Mouse (Mus musculus): ENCODE data around the gene Hnrnpll. TPM values are rescaled to one million over a fixed set of nuclear protein-coding genes. Genes with fewer than 3 reads are reported as not detected.

Hnrnpll gene
- 44.0 and 52.0 TPM in 2 replicates for polyA plus RNA-seq (2012; rRNA removed)

DNA sequence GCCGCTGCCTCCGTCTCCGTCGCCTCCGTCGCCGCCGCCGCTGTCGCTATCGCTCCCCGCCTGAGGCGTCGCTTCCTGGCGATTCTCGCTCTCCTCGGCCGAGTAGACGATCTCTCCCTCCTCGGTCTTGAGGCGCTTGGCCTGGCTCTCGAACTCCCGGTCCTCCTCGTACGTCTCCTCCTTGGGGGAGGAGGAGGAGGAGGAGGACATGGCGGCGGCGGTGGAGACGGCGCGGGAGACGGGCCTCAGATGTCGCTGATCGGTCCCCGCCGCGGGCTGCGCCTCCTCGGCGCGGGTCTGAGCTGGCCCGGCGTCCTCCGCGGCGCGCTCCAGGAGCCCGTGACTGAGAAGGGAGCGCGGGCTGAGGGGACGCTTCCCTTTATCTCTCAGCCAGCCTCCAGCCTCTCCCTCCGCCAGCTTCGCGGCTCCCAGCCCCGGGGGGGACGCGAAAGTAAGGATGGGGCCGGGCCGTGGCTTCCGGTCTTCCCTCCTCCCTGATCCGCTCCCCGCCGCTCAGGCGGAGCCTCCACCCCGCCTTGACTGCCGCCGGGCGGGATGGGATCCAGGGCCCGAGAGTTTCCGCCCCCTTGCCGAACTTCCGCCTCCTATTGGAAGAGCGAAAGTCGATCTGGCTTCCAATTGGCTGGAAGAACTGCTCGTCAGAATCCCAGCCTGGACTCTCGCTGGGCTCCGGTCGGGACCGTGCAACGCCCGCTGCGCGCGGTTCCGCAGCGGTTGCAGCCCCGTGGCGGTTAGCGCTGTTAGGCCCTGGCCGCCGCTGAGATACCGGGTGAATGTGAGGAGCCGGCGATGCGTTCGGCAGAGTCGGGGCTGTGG is at the start of gene Hnrnpll:
Gene Hnrnpll, minus strand, starts transcription at position 552 of the 837 bp plus-strand sequence.
- peak within 1 kb of the TSS; percentile 98 for H3K4me3 ChIP-seq (ENCODE audit: control insufficient read depth, low read depth, low read length)
- peaks cover 6% of the 10 kb centered on the region for H3K4me1 ChIP-seq (ENCODE audit: control insufficient read depth, insufficient read depth, low read length)
- H3K36me3 ChIP-seq (ENCODE audit: control insufficient read depth, insufficient read depth, low read length), result no peaks in the 10 kb centered on the region; the same call in 1 of the 2 replicates
- no peaks in the 10 kb centered on the region for H3K27me3 ChIP-seq (ENCODE audit: control insufficient read depth, insufficient read depth, low read length)
- TF ChIP-seq POLR2A (IDR thresholded peaks at IDR 0.05; ENCODE audit: control insufficient read depth, low read depth, low read length) (peak; percentile 85), CTCF (IDR thresholded peaks at IDR 0.05; ENCODE audit: control insufficient read depth, insufficient read depth, insufficient replicate concordance, low read depth, low read length) (no peak)
- peak within 1 kb of the TSS; percentile 100 for H3K27ac ChIP-seq (ENCODE audit: control insufficient read depth, insufficient read depth, low read depth, low read length)

DNA sequence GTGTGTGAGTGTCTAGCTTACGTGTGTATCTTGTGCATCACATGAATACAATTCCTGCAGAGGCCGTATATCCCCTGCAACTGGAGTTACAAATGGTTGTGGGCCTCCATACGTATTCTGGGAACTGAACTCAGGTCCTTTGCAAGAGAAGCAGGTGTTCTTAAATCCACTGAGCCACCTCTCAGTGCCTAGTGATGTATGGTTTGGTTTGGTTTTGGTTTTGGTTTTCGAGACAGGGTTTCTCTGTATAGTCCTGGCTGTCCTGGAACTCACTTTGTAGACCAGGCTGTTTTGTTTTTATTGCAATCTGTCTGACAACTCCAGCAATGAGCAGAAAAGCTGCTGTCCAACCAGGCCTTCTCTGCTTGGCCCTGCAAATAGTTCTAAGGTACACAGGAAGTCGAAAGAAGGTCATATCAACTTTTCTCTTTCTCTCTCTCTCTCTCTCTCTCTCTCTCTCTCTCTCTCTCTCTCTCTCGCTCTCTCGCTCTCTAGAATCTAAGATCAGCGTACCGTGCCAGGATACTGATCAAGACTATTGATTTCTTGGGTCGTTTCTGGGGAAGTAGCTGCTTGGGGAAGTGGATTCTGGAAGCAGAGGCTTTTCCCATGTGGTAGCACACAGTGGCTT is 43.3 kb upstream of the Hnrnpll start:
- no peaks in the 10 kb centered on the region for H3K36me3 ChIP-seq (ENCODE audit: control insufficient read depth, insufficient read depth, low read length)
- no peak overlapping the region for H3K27ac ChIP-seq (ENCODE audit: control insufficient read depth, insufficient read depth, low read depth, low read length)
- H3K4me1 ChIP-seq (ENCODE audit: control insufficient read depth, insufficient read depth, low read length), result no peaks in the 10 kb centered on the region
- H3K27me3 ChIP-seq (ENCODE audit: control insufficient read depth, insufficient read depth, low read length), result no peaks in the 10 kb centered on the region
- TF ChIP-seq POLR2A (IDR thresholded peaks at IDR 0.05; ENCODE audit: control insufficient read depth, low read depth, low read length) (no peak), CTCF (IDR thresholded peaks at IDR 0.05; ENCODE audit: control insufficient read depth, insufficient read depth, insufficient replicate concordance, low read depth, low read length) (no peak)
- no peak overlapping the region for H3K4me3 ChIP-seq (ENCODE audit: control insufficient read depth, low read depth, low read length)

DNA sequence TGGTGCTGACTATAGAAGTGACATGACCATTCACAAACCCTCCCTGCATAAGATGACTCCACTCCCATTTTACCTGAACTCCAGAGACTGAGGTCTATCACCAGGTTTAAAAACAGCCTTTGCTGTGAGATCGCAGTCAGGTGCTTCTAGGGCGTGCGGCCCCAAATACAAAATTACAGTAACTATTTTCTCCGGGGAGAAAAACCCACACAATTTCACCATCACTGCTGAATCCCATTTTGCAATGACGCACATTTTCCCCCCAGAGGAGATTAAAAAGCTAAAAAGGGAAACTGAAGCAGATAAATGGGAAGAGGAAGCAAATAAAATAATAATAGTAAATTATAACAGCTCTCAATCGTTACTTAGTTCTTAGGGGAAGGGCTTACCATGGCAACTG is 37.7 kb upstream of the Hnrnpll start:
- no peak overlapping the region for H3K4me3 ChIP-seq (ENCODE audit: control insufficient read depth, low read depth, low read length)
- peaks cover 15% of the 10 kb centered on the region for H3K4me1 ChIP-seq (ENCODE audit: control insufficient read depth, insufficient read depth, low read length)
- H3K27ac ChIP-seq (ENCODE audit: control insufficient read depth, insufficient read depth, low read depth, low read length), result no peak overlapping the region
- TF ChIP-seq POLR2A (IDR thresholded peaks at IDR 0.05; ENCODE audit: control insufficient read depth, low read depth, low read length), result no peak
- TF ChIP-seq CTCF (IDR thresholded peaks at IDR 0.05; ENCODE audit: control insufficient read depth, insufficient read depth, insufficient replicate concordance, low read depth, low read length), result no peak
- H3K27me3 ChIP-seq (ENCODE audit: control insufficient read depth, insufficient read depth, low read length), result no peaks in the 10 kb centered on the region
- no peaks in the 10 kb centered on the region for H3K36me3 ChIP-seq (ENCODE audit: control insufficient read depth, insufficient read depth, low read length)

DNA sequence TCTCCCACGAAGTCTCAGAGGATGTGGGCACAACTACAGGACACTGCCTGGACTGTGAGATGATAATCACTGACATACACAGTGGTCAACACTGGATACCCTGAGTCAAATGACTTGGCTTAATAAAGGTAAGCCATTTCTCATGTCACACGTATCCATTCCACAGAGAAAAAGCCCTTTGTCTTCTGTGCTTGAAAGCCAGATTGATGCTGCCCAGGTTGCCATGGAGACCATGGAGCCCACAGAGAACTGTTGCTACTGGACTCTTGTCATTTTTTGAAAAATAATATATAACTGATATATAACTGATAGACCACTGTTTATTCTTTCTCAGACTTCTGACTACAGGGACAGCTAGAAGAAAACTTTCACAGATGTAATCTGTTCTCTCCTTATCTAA is 35.1 kb upstream of the Hnrnpll start:
- peak overlapping the region; percentile 75 for H3K27ac ChIP-seq (ENCODE audit: control insufficient read depth, insufficient read depth, low read depth, low read length)
- H3K27me3 ChIP-seq (ENCODE audit: control insufficient read depth, insufficient read depth, low read length), result no peaks in the 10 kb centered on the region
- no peaks in the 10 kb centered on the region for H3K36me3 ChIP-seq (ENCODE audit: control insufficient read depth, insufficient read depth, low read length)
- H3K4me1 ChIP-seq (ENCODE audit: control insufficient read depth, insufficient read depth, low read length), result peaks cover 15% of the 10 kb centered on the region
- TF ChIP-seq POLR2A (IDR thresholded peaks at IDR 0.05; ENCODE audit: control insufficient read depth, low read depth, low read length), result no peak
- TF ChIP-seq CTCF (IDR thresholded peaks at IDR 0.05; ENCODE audit: control insufficient read depth, insufficient read depth, insufficient replicate concordance, low read depth, low read length), result no peak
- H3K4me3 ChIP-seq (ENCODE audit: control insufficient read depth, low read depth, low read length), result peak overlapping the region; percentile 72; the same call in 1 of the 2 replicates

DNA sequence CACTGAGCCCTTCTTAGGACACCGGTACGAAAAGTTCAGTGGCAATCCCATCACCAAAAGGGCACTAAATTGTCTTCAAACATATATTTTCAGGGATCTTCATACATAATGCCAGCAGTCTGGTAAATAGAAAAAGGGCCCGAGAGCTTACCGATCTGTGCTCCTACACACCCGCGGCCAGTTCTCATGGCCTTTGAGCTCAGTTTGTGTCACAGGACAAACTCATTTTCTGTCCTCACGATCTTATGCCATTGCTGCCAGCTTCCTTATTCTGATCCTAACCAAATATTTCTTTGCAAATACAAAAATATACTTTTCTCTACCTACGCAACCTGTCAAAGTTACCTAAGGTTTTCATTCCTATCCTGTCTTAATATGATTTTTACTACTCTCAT is 34.6 kb upstream of the Hnrnpll start:
- H3K4me1 ChIP-seq (ENCODE audit: control insufficient read depth, insufficient read depth, low read length), result peaks cover 15% of the 10 kb centered on the region
- no peak for TF ChIP-seq POLR2A (IDR thresholded peaks at IDR 0.05; ENCODE audit: control insufficient read depth, low read depth, low read length)
- no peak for TF ChIP-seq CTCF (IDR thresholded peaks at IDR 0.05; ENCODE audit: control insufficient read depth, insufficient read depth, insufficient replicate concordance, low read depth, low read length)
- H3K27ac ChIP-seq (ENCODE audit: control insufficient read depth, insufficient read depth, low read depth, low read length), result peak overlapping the region; percentile 100
- no peaks in the 10 kb centered on the region for H3K36me3 ChIP-seq (ENCODE audit: control insufficient read depth, insufficient read depth, low read length)
- no peaks in the 10 kb centered on the region for H3K27me3 ChIP-seq (ENCODE audit: control insufficient read depth, insufficient read depth, low read length)
- peak overlapping the region; percentile 97 for H3K4me3 ChIP-seq (ENCODE audit: control insufficient read depth, low read depth, low read length)

DNA sequence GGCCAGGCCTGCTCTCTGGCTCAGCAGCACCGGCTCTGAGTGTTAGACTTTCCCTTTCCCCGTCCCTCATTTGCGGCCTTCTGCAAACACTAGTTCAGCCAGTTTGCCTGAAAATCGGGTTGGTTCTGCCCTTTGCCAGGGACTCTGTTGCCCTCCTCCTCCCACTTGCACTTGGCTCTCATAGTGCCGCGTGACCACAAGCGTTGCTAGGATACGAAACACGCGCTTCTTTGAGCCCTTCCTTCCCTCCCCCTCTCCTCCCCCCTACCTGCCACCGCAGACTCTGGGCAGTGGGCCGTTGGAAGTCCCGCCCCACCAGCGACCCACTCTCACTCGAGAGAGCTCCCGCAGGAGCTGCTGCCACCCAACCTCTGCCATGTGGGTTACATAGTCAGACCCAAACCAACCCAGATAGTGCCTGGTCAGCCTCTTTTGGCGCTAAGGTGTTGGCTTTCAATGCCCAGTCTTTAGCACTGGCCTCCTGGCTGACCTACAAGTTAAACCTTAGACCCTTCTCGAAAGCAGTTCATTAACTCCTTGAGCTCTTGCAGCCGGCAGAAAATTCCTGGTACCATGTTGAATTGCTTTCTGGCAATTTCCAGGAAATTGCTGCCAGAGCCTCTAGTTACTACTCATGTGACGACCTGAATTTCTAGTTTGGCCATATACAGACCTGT is 34.0 kb upstream of the Hnrnpll start:
- TF ChIP-seq CTCF (IDR thresholded peaks at IDR 0.05; ENCODE audit: control insufficient read depth, insufficient read depth, insufficient replicate concordance, low read depth, low read length) (no peak), POLR2A (IDR thresholded peaks at IDR 0.05; ENCODE audit: control insufficient read depth, low read depth, low read length) (peak; percentile 94)
- Histone ChIP-seq H3K36me3 (ENCODE audit: control insufficient read depth, insufficient read depth, low read length) (no peaks in the 10 kb centered on the region), H3K27me3 (ENCODE audit: control insufficient read depth, insufficient read depth, low read length) (no peaks in the 10 kb centered on the region), H3K27ac (ENCODE audit: control insufficient read depth, insufficient read depth, low read depth, low read length) (peak overlapping the region; percentile 100), H3K4me3 (ENCODE audit: control insufficient read depth, low read depth, low read length) (peak overlapping the region; percentile 97), H3K4me1 (ENCODE audit: control insufficient read depth, insufficient read depth, low read length) (peaks cover 15% of the 10 kb centered on the region)
